Mouse (Mus musculus): ENCODE measurements at regions not wholly inside any gene's neighbourhood (a gene's known extent, or its start where the extent isn't known, plus 50 kb on each side); places are given as distances from the start of the nearest gene placed in this dataset.

GRCm38 (mm10) chr5:118390691-118391373 lies 145.8 kb downstream of the 2410131K14Rik start:
- 57% methylated on average over 7 of the region's 7 CpGs for WGBS
- no peak for ATAC-seq (ENCODE audit: low FRiP score, low read depth)
- peaks cover under 1% of the 10 kb centered on the region; the same call in 1 of the 2 replicates for H3K27me3 ChIP-seq (replicated peaks)
- H3K36me3 ChIP-seq = no peaks in the 10 kb centered on the region
- H3K4me2 ChIP-seq (replicated peaks) = no peak overlapping the region
- H3K27ac ChIP-seq = no peak overlapping the region
- H3K4me3 ChIP-seq = no peak overlapping the region
- peaks cover 21% of the 10 kb centered on the region for H3K9me3 ChIP-seq
- no peak overlapping the region for H3K9ac ChIP-seq
- H3K4me1 ChIP-seq = peaks cover 4% of the 10 kb centered on the region

GRCm38 (mm10) chr5:118392932-118393487 lies 148.0 kb downstream of the 2410131K14Rik start:
- Histone ChIP-seq H3K27me3 (replicated peaks) (peaks cover 3% of the 10 kb centered on the region), H3K4me1 (peaks cover 12% of the 10 kb centered on the region), H3K9me3 (peaks cover 21% of the 10 kb centered on the region), H3K4me3 (no peak overlapping the region), H3K9ac (no peak overlapping the region), H3K36me3 (no peaks in the 10 kb centered on the region), H3K4me2 (replicated peaks) (no peak overlapping the region), H3K27ac (no peak overlapping the region)
- ATAC-seq (ENCODE audit: low FRiP score, low read depth) = no peak
- 88% methylated on average over 8 of the region's 8 CpGs for WGBS

DNA sequence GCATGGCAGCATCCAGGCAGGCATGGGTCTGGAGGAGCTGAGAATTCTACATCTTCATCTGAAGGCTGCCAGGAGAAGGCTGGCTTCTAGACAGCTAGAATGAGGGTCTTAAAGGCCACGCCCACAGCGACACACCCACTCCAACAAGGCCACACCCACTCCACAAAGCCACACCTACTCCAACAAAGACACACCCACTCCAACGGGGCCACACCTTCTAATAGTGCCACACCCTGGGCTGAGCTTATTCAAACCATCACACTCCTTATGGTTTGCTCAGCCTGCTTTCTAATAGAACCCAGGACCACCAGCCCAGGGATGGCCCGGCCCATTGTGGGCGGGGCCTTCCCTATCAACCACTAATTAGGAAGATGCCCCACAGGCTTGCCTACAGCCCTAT lies 149.0 kb downstream of the 2410131K14Rik start:
- WGBS = 61% methylated on average over 5 of the region's 5 CpGs
- Histone ChIP-seq H3K4me3 (no peak overlapping the region), H3K9me3 (peaks cover 19% of the 10 kb centered on the region), H3K27ac (no peak overlapping the region), H3K27me3 (replicated peaks) (peaks cover 3% of the 10 kb centered on the region), H3K4me2 (replicated peaks) (no peak overlapping the region), H3K36me3 (no peaks in the 10 kb centered on the region), H3K4me1 (peaks cover 16% of the 10 kb centered on the region), H3K9ac (no peak overlapping the region)
- no peak for ATAC-seq (ENCODE audit: low FRiP score, low read depth)

GRCm38 (mm10) chr5:118396004-118396725 lies 151.1 kb downstream of the 2410131K14Rik start:
- no peak overlapping the region for H3K4me3 ChIP-seq
- peak; percentile 63; the same call in 1 of the 2 replicates for ATAC-seq (ENCODE audit: low FRiP score, low read depth)
- peak overlapping the region; percentile 47 for H3K4me2 ChIP-seq (replicated peaks)
- no peaks in the 10 kb centered on the region for H3K9me3 ChIP-seq
- H3K27ac ChIP-seq = no peak overlapping the region
- H3K36me3 ChIP-seq = no peaks in the 10 kb centered on the region
- H3K27me3 ChIP-seq (replicated peaks) = peaks cover 3% of the 10 kb centered on the region
- 9% methylated on average over 28 of the region's 28 CpGs for WGBS
- no peak overlapping the region for H3K9ac ChIP-seq
- peaks cover 17% of the 10 kb centered on the region for H3K4me1 ChIP-seq

GRCm38 (mm10) chr5:118400926-118401325 lies 155.9 kb downstream of the 2410131K14Rik start:
- Histone ChIP-seq H3K36me3 (no peaks in the 10 kb centered on the region), H3K4me2 (replicated peaks) (no peak overlapping the region), H3K27me3 (replicated peaks) (peaks cover 2% of the 10 kb centered on the region), H3K4me1 (peaks cover 16% of the 10 kb centered on the region), H3K9ac (no peak overlapping the region), H3K9me3 (0 out of 2 replicates have a peak, but pooled peaks cover 5% of the 10 kb centered on the region), H3K4me3 (no peak overlapping the region), H3K27ac (no peak overlapping the region)
- ATAC-seq (ENCODE audit: low FRiP score, low read depth) = no peak
- WGBS = 52% methylated on average over 10 of the region's 10 CpGs

- Histone ChIP-seq H3K4me3 (no peak overlapping the region), H3K36me3 (no peaks in the 10 kb centered on the region), H3K27ac (no peak overlapping the region), H3K4me2 (replicated peaks) (no peak overlapping the region), H3K9me3 (0 out of 2 replicates have a peak, but pooled peaks cover 8% of the 10 kb centered on the region), H3K9ac (no peak overlapping the region), H3K4me1 (peaks cover 8% of the 10 kb centered on the region), H3K27me3 (replicated peaks) (no peaks in the 10 kb centered on the region)
- 77% methylated on average over 7 of the region's 7 CpGs for WGBS
- no peak for ATAC-seq (ENCODE audit: low FRiP score, low read depth)
Observed at GRCm38 (mm10) chr5:118404398-118404797, 156.1 kb upstream of the Med13l start.

DNA sequence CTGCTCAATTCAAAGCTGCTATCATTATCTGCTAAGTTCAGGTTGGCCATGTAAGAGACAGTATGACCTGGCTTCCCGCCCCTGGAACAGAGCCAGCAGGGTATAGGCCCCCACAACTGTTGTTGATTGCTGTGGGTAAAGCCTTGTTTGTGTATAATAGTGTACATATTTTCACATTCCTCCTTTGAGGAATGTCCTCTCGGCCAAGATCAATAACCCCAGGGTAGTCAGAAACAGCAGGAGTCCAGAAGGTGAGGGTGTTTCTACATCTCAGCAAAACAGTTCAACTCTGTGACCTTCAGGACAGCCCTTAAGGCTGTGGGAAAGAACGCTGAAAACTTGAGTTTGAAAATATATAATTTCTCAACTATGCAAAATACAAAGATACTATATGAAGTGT lies 155.1 kb upstream of the Med13l start:
- H3K27me3 ChIP-seq (replicated peaks) = no peaks in the 10 kb centered on the region
- H3K36me3 ChIP-seq = no peaks in the 10 kb centered on the region
- H3K27ac ChIP-seq = no peak overlapping the region
- H3K9ac ChIP-seq = no peak overlapping the region
- 0 out of 2 replicates have a peak, but pooled peaks cover 8% of the 10 kb centered on the region for H3K9me3 ChIP-seq
- WGBS = 92% methylated on average over 3 of the region's 3 CpGs
- no peak for ATAC-seq (ENCODE audit: low FRiP score, low read depth)
- no peak overlapping the region for H3K4me3 ChIP-seq
- no peak overlapping the region for H3K4me2 ChIP-seq (replicated peaks)
- H3K4me1 ChIP-seq = peaks cover 8% of the 10 kb centered on the region

DNA sequence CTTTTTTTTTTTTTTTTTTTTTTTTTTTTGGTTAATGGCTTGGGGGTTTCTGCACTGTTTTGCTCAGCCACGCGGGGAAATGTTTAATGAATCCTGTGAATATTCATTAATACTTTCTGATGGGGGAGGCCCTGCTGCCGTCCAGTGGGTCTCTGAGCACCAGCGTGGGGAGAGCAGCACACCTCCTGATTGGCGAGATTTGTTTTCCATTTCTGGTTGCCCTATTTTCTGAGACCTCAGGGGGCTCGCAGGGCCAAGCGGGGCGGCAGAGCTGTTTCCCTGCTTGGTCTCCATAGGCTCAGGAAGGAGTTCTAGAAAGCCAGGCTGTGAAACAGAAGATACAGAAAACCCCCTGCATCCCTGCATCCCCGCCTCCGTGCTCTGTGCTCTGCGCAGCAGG lies 153.0 kb upstream of the Med13l start:
- Histone ChIP-seq H3K27me3 (replicated peaks) (no peaks in the 10 kb centered on the region), H3K4me3 (no peak overlapping the region), H3K4me2 (replicated peaks) (no peak overlapping the region), H3K9ac (no peak overlapping the region), H3K9me3 (0 out of 2 replicates have a peak, but pooled peaks cover 8% of the 10 kb centered on the region), H3K4me1 (peaks cover 4% of the 10 kb centered on the region), H3K27ac (0 out of 2 replicates have a peak overlapping the region, but pooled peaks have one; percentile 32), H3K36me3 (no peaks in the 10 kb centered on the region)
- WGBS = 40% methylated on average over 11 of the region's 11 CpGs
- ATAC-seq (ENCODE audit: low FRiP score, low read depth) = no peak

DNA sequence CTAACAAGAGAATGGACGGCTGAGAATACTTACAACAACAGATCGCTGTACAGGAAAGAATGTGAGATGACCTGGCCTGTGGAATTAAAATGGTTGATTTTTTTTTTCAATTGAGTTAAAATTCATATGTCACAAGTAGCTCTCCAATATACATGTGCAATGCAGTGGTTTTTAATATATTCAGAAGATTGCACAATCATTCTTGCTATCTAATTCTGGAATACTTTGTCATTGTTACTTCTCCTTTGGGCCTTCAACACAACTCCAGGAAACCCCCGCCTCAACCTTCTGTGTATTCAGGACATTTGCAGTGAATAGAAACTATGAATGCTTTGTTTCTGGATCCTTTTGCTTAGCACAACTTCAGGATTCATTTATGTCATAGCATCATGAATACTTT lies 152.5 kb upstream of the Med13l start:
- no peak for ATAC-seq (ENCODE audit: low FRiP score, low read depth)
- Histone ChIP-seq H3K27me3 (replicated peaks) (no peaks in the 10 kb centered on the region), H3K36me3 (no peaks in the 10 kb centered on the region), H3K4me1 (peaks cover 4% of the 10 kb centered on the region), H3K27ac (0 out of 2 replicates have a peak overlapping the region, but pooled peaks have one; percentile 32), H3K9me3 (0 out of 2 replicates have a peak, but pooled peaks cover 8% of the 10 kb centered on the region), H3K4me3 (no peak overlapping the region), H3K9ac (no peak overlapping the region), H3K4me2 (replicated peaks) (no peak overlapping the region)
- WGBS = 59% methylated on average over 3 of the region's 3 CpGs

DNA sequence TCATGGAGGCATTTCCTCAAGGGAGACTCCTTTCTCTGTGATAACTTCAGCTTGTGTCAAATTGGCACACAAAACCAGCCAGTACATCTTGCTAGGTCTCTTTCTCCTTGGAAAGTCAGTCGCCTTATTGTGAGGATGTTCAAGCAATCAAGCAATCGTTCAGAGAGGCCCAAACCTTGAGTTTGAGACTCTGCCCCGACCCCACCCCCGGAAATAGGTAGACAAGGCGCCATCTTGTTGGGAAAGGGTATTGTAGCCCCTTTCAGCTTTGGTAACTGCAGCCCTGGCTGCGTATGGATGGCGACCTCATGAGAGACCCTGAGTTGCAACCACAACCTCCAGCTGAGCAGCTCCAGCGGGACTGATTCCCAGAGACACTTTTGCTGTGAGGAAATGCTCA lies 151.7 kb upstream of the Med13l start:
- no peaks in the 10 kb centered on the region for H3K27me3 ChIP-seq (replicated peaks)
- no peak for ATAC-seq (ENCODE audit: low FRiP score, low read depth)
- 0 out of 2 replicates have a peak, but pooled peaks cover 8% of the 10 kb centered on the region for H3K9me3 ChIP-seq
- 87% methylated on average over 8 of the region's 8 CpGs for WGBS
- H3K4me2 ChIP-seq (replicated peaks) = no peak overlapping the region
- H3K36me3 ChIP-seq = no peaks in the 10 kb centered on the region
- no peak overlapping the region for H3K27ac ChIP-seq
- H3K9ac ChIP-seq = no peak overlapping the region
- no peak overlapping the region for H3K4me3 ChIP-seq
- peaks cover 4% of the 10 kb centered on the region for H3K4me1 ChIP-seq

GRCm38 (mm10) chr5:118413428-118414282 lies 146.8 kb upstream of the Med13l start:
- Histone ChIP-seq H3K27me3 (replicated peaks) (no peaks in the 10 kb centered on the region), H3K9me3 (no peaks in the 10 kb centered on the region), H3K4me3 (no peak overlapping the region), H3K4me1 (no peaks in the 10 kb centered on the region; the same call in none of the 2 replicates), H3K4me2 (replicated peaks) (no peak overlapping the region), H3K27ac (no peak overlapping the region), H3K36me3 (no peaks in the 10 kb centered on the region), H3K9ac (no peak overlapping the region)
- ATAC-seq (ENCODE audit: low FRiP score, low read depth) = peak; percentile 86
- whole genome bisulfite sequencing = 59% methylated on average over 13 of the region's 13 CpGs

Measured in neural tube, embryonic 12.5 days (tissue).